Mouse (Mus musculus) neural tube, embryonic 12.5 days (tissue): ENCODE measurements around the gene Ntng1. TPM values are rescaled to one million over a fixed set of nuclear protein-coding genes. Genes with fewer than 3 reads are reported as not detected.
A peak's percentile ranks its signal among the peaks of the same experiment; 100 is the strongest.

ENCODE experiments used
- ATAC-seq: fragments of 200-750 bp; cut with Nextera tagmentation; 2 replicates; pipeline ENCODE4 v1.8.0; 2017; ENCODE audit warnings: low read depth, mild to moderate bottlenecking, moderate TSS enrichment, moderate library complexity; ENCODE audit not compliant: low FRiP score
- H3K27ac ChIP-seq: fragments of 300-500 bp; sonication (generic); 2 replicates; pipeline ENCODE4 v1.5.1; 2016
- H3K27me3 ChIP-seq: fragments of 300-500 bp; sonication (generic); replicated peaks from 2 replicates; pipeline ENCODE4 v1.6.1; 2016; ENCODE audit warnings: mild to moderate bottlenecking
- H3K36me3 ChIP-seq: fragments of 300-500 bp; sonication (generic); 2 replicates; pipeline ENCODE4 v1.6.1; 2016; ENCODE audit warnings: mild to moderate bottlenecking
- H3K4me1 ChIP-seq: fragments of 300-500 bp; sonication (generic); 2 replicates; pipeline ENCODE4 v1.6.1; 2016
- H3K4me2 ChIP-seq: fragments of 300-500 bp; sonication (generic); replicated peaks from 2 replicates; pipeline ENCODE4 v1.6.1; 2016; ENCODE audit warnings: mild to moderate bottlenecking
- H3K4me3 ChIP-seq: fragments of 300-500 bp; sonication (generic); 2 replicates; pipeline ENCODE4 v1.5.1; 2016
- H3K9ac ChIP-seq: fragments of 300-500 bp; sonication (generic); 2 replicates; pipeline ENCODE4 v1.6.1; 2016; ENCODE audit warnings: mild to moderate bottlenecking
- H3K9me3 ChIP-seq: fragments of 300-500 bp; sonication (generic); 2 replicates; pipeline ENCODE4 v1.6.1; 2016; ENCODE audit warnings: mild to moderate bottlenecking
- WGBS: fragments of 180-500 bp; shearing (Covaris S2); methylation state at CpG from one replicate; pipeline ENCODE4 v1.1.7; 2016; 5-methylcytosine and 5-hydroxymethylcytosine counted together
- polyA plus RNA-seq: library from polyadenylated mRNA; unstranded; fragments of >200 nt; fragmentation: Nextera tagmentation; extraction: Ambion mirVana; gene quantifications from 2 replicates; pipeline ENCODE4 v1.2.1, GENCODE M21; 2016

Ntng1 gene
- polyA plus RNA-seq, 1 experiment from 2014 or later, result 7.9 TPM

DNA sequence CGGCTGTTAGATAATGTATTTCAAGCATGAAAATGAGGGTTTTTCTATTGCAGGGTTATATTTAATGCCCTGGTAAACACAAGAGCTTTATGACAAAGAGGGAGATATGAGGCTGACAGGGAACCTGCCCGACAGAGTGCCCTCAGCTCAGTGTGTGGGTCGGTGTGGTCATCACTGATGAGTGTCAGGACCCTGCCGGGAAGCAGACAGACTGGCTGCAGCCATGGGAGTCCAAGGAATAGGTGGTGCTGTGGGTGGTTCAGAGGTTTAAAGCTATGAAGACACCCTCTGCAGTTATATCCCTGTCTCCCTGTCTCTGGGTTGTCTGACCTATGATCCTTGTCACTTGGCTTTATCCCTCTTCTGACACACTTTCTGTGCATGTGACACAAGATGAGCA is 258.1 kb downstream of the Ntng1 start:
- no peaks in the 10 kb centered on the region for H3K27me3 ChIP-seq
- no peaks in the 10 kb centered on the region for H3K36me3 ChIP-seq
- H3K4me3 ChIP-seq, result no peak overlapping the region
- H3K9me3 ChIP-seq, result no peaks in the 10 kb centered on the region
- no peak overlapping the region for H3K27ac ChIP-seq
- H3K4me2 ChIP-seq, result no peak overlapping the region
- H3K9ac ChIP-seq, result no peak overlapping the region
- no peak for ATAC-seq
- WGBS, result 63% methylated on average over 4 of the region's 4 CpGs
- H3K4me1 ChIP-seq, result no peaks in the 10 kb centered on the region

DNA sequence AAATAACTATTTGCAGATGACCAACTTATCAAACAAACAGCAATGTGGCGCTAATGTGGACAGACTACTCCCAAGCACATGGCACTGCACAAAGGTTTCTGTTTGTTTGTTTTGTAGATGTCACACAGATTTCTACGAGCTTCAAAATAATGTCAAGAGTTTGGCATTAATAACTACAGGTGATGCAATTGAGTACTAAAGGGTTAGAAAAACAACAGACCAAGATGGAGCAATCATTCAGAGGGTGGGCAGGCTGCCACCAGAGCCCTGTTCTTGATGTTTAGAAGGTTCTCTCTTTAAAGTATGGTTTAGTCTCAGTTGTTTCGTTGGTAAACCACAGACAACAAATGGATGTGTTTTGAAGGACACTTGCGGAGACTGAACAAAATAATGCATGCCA is 264.8 kb downstream of the Ntng1 start:
- Histone ChIP-seq H3K4me1 (no peaks in the 10 kb centered on the region), H3K27ac (no peak overlapping the region), H3K27me3 (no peaks in the 10 kb centered on the region), H3K4me3 (no peak overlapping the region), H3K36me3 (no peaks in the 10 kb centered on the region), H3K4me2 (no peak overlapping the region), H3K9me3 (no peaks in the 10 kb centered on the region), H3K9ac (no peak overlapping the region)
- ATAC-seq, result no peak
- WGBS, result 88% methylated on average over 4 of the region's 4 CpGs

DNA sequence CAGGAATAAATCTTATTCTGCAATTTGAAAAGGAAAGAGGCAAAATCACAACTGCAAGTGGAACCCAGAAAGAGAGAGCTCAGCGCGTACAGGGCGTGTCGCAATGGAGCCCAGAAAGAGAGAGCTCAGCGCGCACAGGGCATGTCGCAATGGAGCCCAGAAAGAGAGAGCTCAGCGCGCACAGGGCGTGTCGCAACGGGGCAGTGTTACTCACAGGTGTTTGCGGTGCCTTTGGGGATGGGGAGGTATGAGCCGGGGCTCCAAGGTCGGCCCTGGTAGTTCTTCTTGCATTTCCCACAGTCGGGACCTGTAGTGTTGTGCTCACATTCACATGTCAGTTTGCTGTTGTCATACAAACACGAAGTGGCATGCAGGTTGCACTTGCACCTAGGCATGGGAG is 271.8 kb downstream of the Ntng1 start:
- 88% methylated on average over 17 of the region's 17 CpGs for WGBS
- no peak overlapping the region for H3K9ac ChIP-seq
- no peak overlapping the region for H3K4me2 ChIP-seq
- no peaks in the 10 kb centered on the region for H3K27me3 ChIP-seq
- H3K4me3 ChIP-seq, result no peak overlapping the region
- no peaks in the 10 kb centered on the region for H3K36me3 ChIP-seq
- no peaks in the 10 kb centered on the region for H3K9me3 ChIP-seq
- ATAC-seq, result no peak
- no peak overlapping the region for H3K27ac ChIP-seq
- no peaks in the 10 kb centered on the region for H3K4me1 ChIP-seq

DNA sequence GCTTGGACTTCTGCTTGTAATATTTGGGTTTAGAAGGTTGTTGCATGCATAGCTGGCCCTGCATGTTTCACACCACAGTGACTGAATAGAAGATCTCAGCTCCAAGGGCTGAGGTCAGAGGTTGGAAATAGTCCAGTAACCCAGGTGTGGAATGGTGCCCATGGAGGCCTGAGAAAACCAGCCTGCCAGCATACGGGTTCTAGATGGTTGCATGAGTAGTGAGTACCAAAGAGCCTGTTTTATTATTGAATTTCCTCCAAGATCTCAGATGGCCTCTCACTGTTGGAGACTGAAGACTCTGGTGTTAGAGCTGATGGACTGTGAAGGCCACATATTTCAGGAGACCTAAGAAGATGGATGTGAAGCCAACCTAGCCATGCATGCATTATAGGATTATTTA is 285.5 kb downstream of the Ntng1 start:
- ATAC-seq, result no peak
- no peaks in the 10 kb centered on the region for H3K27me3 ChIP-seq
- H3K4me3 ChIP-seq, result no peak overlapping the region
- WGBS, result 84% methylated on average over 1 of the region's 1 CpGs
- H3K9me3 ChIP-seq, result no peaks in the 10 kb centered on the region
- H3K9ac ChIP-seq, result no peak overlapping the region
- H3K4me2 ChIP-seq, result no peak overlapping the region
- no peak overlapping the region for H3K27ac ChIP-seq
- no peaks in the 10 kb centered on the region for H3K36me3 ChIP-seq
- H3K4me1 ChIP-seq, result no peaks in the 10 kb centered on the region

DNA sequence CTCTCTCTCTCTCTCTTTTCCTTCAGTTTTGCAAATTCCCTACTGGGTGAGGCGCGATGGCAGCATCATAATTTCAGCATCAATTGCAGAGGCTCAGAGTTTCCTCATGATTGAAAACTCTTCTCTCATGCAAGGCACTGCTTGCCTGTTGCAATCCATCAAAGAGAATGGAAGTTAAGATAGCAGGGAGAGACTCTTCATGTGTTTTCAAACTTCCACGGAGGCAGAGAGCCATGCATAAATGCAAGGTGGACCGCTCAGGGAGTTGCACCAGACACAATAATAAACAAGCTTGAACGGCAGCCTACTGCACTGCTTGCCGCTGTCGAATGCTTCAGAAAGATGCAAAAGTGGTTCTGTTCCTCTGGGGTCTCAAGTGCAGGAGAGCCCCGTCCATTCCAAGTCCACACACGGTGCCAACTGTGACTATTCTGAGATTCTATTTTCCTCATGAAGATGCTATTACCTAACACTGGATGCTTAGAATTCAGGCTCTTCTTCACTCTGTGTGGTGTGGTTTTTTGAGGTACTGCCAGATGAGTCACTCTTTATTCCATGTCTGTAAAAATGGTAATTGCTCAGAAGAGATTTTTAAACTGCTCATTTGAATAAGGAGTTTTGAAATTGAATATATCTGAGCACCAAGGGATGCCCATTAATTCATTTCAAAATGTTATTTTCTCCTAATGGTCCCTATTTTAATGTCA is 289.2 kb downstream of the Ntng1 start:
- WGBS, result 87% methylated on average over 9 of the region's 9 CpGs
- no peak overlapping the region for H3K4me2 ChIP-seq

DNA sequence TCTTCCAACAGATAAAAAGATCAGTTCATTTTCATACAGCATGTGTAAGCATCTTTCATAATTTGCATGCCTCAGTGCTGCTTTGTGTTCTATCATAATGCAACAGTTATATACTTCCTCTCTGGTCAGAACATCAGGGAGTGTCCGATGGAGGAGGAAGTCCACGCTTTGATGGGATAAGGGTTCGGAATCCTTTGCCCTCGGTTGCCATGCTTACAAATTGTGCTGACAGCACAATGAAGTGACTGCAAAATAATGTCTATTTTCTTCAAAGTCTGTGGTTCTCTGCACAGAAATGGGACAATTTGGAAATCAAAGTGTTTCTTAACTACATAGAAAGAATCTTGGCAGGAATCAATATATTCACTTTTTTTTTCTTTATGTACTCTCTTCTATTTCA is 297.2 kb downstream of the Ntng1 start:
- H3K9me3 ChIP-seq, result no peaks in the 10 kb centered on the region
- no peaks in the 10 kb centered on the region for H3K36me3 ChIP-seq
- no peak overlapping the region for H3K4me3 ChIP-seq
- no peaks in the 10 kb centered on the region for H3K4me1 ChIP-seq
- ATAC-seq, result no peak
- H3K4me2 ChIP-seq, result no peak overlapping the region
- no peak overlapping the region for H3K9ac ChIP-seq
- H3K27me3 ChIP-seq, result no peaks in the 10 kb centered on the region
- WGBS, result 80% methylated on average over 4 of the region's 4 CpGs
- H3K27ac ChIP-seq, result no peak overlapping the region

More for the DNA sequence above, 289.2 kb downstream of the Ntng1 start:
- H3K36me3 ChIP-seq, result no peaks in the 10 kb centered on the region
- H3K27me3 ChIP-seq, result no peaks in the 10 kb centered on the region
- no peaks in the 10 kb centered on the region for H3K4me1 ChIP-seq
- no peak overlapping the region for H3K27ac ChIP-seq
- ATAC-seq, result no peak
- H3K9ac ChIP-seq, result no peak overlapping the region
- H3K9me3 ChIP-seq, result no peaks in the 10 kb centered on the region
- H3K4me3 ChIP-seq, result no peak overlapping the region

DNA sequence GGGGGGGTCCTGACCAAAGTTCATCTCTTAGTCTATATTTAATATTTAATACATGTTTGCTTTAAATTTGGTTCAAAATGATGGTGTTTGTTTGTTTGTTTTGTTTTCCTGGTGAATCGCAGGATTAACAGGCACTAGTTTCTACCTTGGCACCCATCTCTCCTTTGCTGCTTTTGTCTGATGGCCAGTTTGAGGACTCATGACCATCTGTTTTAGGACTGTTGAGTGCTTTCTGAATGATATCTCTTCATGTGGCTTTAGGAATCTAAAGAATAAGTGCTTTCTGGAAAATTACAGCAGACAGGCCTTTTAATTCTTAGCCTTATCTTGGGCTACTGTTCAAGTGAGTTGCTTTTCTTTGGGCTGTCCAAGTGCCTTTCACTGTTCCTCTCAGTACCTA is 318.0 kb downstream of the Ntng1 start:
- ATAC-seq, result no peak
- WGBS, result 93% methylated on average over 1 of the region's 1 CpGs

DNA sequence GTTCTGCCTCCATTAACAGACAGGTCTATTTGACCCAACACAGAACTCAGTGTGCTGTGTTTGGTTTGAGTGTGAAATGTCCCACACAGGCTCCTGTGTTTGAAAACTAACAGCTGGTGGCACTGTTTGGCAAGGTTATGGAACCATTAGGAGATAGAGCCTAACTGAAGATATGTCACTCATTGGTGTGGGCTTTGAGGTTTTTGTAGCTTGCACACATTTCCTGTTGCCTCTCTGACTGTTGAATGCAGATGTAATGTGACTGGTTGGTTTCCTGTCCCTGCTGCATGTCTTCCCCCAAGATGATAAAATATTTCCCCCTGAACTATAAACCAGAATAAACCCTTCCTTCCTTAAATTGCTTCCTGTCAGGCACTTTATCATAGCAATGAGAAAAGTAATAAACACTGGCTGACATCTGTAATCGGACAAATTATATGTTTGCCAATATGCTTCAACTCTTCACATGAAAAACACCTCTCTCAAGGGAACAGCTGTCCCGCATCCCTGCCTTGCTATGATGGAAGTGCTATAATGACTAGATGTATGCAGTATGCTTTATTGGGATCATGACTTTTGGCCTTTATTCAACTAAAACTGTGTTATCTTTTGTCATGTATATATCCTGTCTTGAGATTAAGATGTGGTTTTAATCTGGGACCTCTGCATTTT is 320.9 kb downstream of the Ntng1 start:
- Histone ChIP-seq H3K9me3 (no peaks in the 10 kb centered on the region), H3K4me1 (no peaks in the 10 kb centered on the region), H3K4me2 (no peak overlapping the region), H3K9ac (no peak overlapping the region), H3K27ac (no peak overlapping the region), H3K27me3 (no peaks in the 10 kb centered on the region), H3K36me3 (no peaks in the 10 kb centered on the region), H3K4me3 (no peak overlapping the region)
- WGBS, result 84% methylated on average over 2 of the region's 2 CpGs
- ATAC-seq, result no peak

More for the DNA sequence above, 318.0 kb downstream of the Ntng1 start:
- no peak overlapping the region for H3K9ac ChIP-seq
- no peak overlapping the region for H3K27ac ChIP-seq
- H3K4me3 ChIP-seq, result no peak overlapping the region
- H3K4me1 ChIP-seq, result no peaks in the 10 kb centered on the region
- H3K27me3 ChIP-seq, result no peaks in the 10 kb centered on the region
- H3K9me3 ChIP-seq, result no peaks in the 10 kb centered on the region
- no peak overlapping the region for H3K4me2 ChIP-seq
- H3K36me3 ChIP-seq, result no peaks in the 10 kb centered on the region

DNA sequence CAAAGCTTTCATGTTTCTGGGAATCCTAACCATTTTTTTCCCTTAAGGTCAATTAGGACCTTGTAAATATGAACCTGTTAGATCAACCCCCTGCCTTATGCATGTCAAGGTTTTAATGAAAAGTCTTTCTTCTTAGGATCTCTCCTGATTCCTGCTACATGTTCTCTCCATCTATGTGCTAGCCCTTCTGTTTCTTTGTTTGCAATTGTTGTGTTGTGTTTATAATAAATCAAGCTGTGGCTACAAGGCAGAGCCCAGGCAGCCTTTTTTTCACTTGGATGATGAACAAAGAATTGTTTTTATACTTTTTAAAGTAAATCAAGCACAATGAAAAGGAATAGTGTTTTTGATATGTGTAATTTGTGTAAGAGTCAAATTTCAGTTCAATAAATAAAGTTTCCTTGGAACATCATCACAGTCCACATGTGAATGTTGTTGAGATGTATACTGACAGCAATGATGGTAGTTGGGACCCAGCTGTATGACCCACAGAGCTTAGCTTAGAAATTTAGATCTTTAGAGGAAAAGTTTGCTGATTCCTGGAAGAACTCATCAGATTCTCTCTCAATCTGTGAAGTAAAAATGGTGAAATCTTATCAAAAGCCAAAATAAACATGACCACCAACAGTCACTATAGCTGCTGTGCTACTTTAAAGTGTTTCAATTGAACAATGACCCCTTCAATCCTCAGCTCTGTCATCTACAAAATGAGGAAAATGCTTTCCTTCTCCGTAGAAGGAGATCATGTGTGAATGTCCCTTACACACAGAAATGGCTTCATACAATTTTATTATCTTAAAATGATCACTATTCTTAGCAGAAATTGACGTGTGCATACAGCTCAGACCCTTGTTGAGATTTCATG is 324.8 kb downstream of the Ntng1 start:
- H3K9ac ChIP-seq, result no peak overlapping the region
- no peaks in the 10 kb centered on the region for H3K27me3 ChIP-seq
- no peaks in the 10 kb centered on the region for H3K4me1 ChIP-seq
- WGBS, result 82% methylated on average over 2 of the region's 2 CpGs
- H3K4me3 ChIP-seq, result no peak overlapping the region
- H3K4me2 ChIP-seq, result no peak overlapping the region
- no peaks in the 10 kb centered on the region for H3K36me3 ChIP-seq
- H3K9me3 ChIP-seq, result no peaks in the 10 kb centered on the region
- H3K27ac ChIP-seq, result no peak overlapping the region
- no peak for ATAC-seq

DNA sequence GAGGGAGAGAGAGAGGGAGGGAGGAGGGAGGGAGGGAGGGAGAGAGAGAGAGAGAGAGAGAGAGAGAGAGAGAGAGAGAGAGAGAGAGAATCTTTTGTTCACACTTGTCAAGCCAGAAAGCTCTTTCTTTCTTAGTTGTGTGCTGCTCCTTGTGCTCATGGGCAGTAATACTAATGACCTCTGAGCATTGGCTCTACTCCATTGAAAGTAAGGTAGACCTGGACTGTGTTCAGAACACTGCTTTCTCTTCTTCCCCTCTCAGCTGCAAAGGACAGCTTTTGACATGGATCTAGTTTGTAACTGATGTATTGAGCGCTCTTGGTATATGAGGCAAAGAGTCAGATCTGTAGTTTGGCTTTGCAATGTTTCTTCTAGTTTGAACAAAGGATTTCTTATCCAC is 334.7 kb downstream of the Ntng1 start:
- Histone ChIP-seq H3K9me3 (no peaks in the 10 kb centered on the region), H3K4me2 (no peak overlapping the region), H3K4me1 (no peaks in the 10 kb centered on the region), H3K9ac (no peak overlapping the region), H3K27ac (no peak overlapping the region), H3K36me3 (no peaks in the 10 kb centered on the region), H3K4me3 (no peak overlapping the region), H3K27me3 (no peaks in the 10 kb centered on the region)
- ATAC-seq, result no peak
- 94% methylated on average over 1 of the region's 1 CpGs for WGBS

DNA sequence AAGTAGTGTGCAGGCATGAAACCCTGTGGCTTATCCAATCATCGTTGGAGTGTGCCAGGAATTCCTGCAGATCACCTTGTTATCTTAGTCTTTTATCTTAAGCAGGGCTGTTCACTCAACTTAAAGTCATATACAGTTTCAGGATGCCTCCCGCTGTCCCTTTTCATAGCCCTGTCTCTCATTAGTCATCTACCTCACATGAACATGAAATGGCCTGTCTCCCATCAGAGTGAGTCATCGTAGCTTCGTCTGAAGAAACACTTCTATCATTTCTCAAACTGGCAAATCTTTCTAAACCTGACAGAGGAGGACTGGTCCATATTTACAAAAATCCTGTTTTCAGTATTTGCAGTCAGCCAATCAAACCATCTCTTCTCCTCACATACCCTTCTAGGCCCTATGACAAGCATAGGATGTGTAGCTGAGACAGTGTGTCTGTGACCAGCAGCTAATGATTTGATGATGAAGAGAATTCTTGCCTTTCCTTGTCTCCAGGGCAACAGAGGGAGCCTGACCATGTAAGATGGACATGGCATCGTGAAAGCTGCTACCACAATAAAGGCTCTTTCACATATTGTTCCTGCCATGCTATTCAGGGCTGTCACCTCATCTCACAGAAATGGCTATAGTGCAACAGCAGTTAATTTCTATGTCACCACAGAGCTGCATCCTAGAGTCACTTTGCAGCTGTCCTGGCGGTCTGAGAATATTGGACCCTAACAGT is 336.4 kb downstream of the Ntng1 start:
- WGBS, result 66% methylated on average over 6 of the region's 6 CpGs
- no peak overlapping the region for H3K27ac ChIP-seq
- peak; percentile 61; the same call in 1 of the 2 replicates for ATAC-seq

DNA sequence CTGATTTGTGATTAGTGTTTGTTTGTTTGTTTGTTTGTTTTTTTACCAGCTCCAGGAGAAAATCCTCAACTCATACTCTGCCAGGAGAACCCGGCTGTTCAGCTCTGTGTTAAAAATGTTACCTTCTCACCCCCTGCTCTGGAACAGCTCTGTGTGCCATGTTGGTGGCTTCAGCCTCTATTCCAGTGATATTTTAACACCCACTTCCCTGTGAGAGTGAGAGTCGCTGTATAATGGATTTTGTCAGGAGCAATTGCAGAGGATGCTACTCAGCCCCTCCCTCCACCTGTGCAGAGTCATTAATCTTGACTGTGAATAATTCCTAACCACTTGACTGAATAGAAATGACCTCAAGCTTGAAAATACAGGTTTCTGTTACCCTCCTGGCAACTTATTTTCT is 339.7 kb downstream of the Ntng1 start:
- no peak for ATAC-seq
- no peaks in the 10 kb centered on the region for H3K9me3 ChIP-seq
- no peaks in the 10 kb centered on the region for H3K36me3 ChIP-seq
- no peaks in the 10 kb centered on the region for H3K4me1 ChIP-seq
- no peaks in the 10 kb centered on the region for H3K27me3 ChIP-seq
- H3K4me3 ChIP-seq, result no peak overlapping the region
- H3K9ac ChIP-seq, result no peak overlapping the region
- H3K4me2 ChIP-seq, result no peak overlapping the region
- 62% methylated on average over 2 of the region's 2 CpGs for WGBS
- H3K27ac ChIP-seq, result no peak overlapping the region

More for the DNA sequence above, 336.4 kb downstream of the Ntng1 start:
- no peak overlapping the region for H3K9ac ChIP-seq
- no peaks in the 10 kb centered on the region for H3K27me3 ChIP-seq
- no peaks in the 10 kb centered on the region for H3K36me3 ChIP-seq
- H3K4me3 ChIP-seq, result no peak overlapping the region
- H3K4me1 ChIP-seq, result no peaks in the 10 kb centered on the region
- no peaks in the 10 kb centered on the region for H3K9me3 ChIP-seq
- H3K4me2 ChIP-seq, result no peak overlapping the region
